Comparison of ENCODE assay signal across 11 mouse cellular contexts in the genomic region with DNA sequence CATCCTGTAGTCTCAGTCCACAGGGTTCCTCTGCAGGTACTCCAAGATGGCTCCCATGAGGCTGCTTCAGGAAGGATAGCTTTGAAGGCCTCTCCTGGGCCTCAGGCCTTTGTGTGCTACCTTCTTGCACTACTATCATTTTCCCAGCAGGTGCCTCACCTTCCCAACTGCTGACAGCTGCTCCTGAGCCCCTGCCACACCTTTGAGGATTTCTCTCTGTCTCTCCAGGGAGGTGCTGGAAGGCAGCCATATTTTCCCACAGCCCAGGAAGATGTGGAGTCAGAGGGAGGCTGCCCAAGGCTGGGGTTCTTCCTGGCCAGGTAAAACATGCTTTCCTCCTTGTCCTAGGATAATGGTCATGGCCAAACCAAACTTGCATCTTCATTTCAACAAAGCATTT.
DNase-seq lines count a peak whose midpoint lies in the region; ATAC-seq and TF ChIP-seq lines count a peak whose summit lies in the region.
"Had no signal": no experiment of that assay in that cellular context is flagged by ENCODE, and none has a peak within 500 bp of the region (broad histone marks: within the 10 kb centered on the region; RNA-seq: fewer than 3 reads in every experiment).

No protein-coding gene starts in this region.

- H3K4me2 ChIP-seq in intestine, embryonic 14.5 days (ENCODE audit: low read length): no peak overlapping the region
- no peak overlapping the region for H3K4me2 ChIP-seq in intestine, embryonic 16.5 days (ENCODE audit: low read depth, low read length)
- H3K4me2 ChIP-seq in CH12.LX (ENCODE audit: insufficient read depth, low read depth, poor library complexity, severe bottlenecking): no peak overlapping the region
- H3K4me2 ChIP-seq in hindbrain, embryonic 16.5 days (ENCODE audit: low read length): no peak overlapping the region

- DNase-seq in intestine, embryonic 14.5 days (ENCODE audit: low spot score): peak; percentile 46
- DNase-seq in CH12.LX (ENCODE audit: extremely low read depth) (peak; percentile 10), ES-E14 (ENCODE audit: low read depth, low spot score) (peak; percentile 47)
- no peak for DNase-seq in Muller cell, postnatal 12 days (ENCODE audit: inconsistent ontology term)
- DNase-seq: lung, postnatal 4 days had no signal

- H3K4me3 ChIP-seq in intestine, embryonic 14.5 days (ENCODE audit: low read depth, low read length): no peak overlapping the region
- no peak overlapping the region for H3K4me3 ChIP-seq in intestine, embryonic 16.5 days (ENCODE audit: low read length)
- H3K4me3 ChIP-seq in CH12.LX (replicated peaks in 1 of 3; ENCODE audit: low read depth in 2 of 3, low read length in 2 of 3, poor library complexity in 1 of 3) (no peak overlapping the region), ES-E14 (ENCODE audit: insufficient read depth in 1 of 2, low read depth in 1 of 2, low read length in 2 of 2, poor library complexity in 1 of 2, severe bottlenecking in 1 of 2) (no peak overlapping the region)
- H3K4me3 ChIP-seq in hindbrain, embryonic 16.5 days (ENCODE audit: low read length): no peak overlapping the region
- H3K4me3 ChIP-seq: limb, embryonic 10.5 days had no signal

- no peak overlapping the region for H3K9ac ChIP-seq in intestine, embryonic 14.5 days (ENCODE audit: low read length)
- no peak overlapping the region for H3K9ac ChIP-seq in intestine, embryonic 16.5 days (ENCODE audit: low read depth, low read length)
- no peak overlapping the region for H3K9ac ChIP-seq in CH12.LX (ENCODE audit: insufficient read depth, low read depth)
- H3K9ac ChIP-seq in ES-E14 (ENCODE audit: insufficient read depth, low read depth, low read length, poor library complexity, severe bottlenecking): no peak overlapping the region
- H3K9ac ChIP-seq in hindbrain, embryonic 16.5 days (ENCODE audit: low read depth, low read length): no peak overlapping the region

- H3K9me3 ChIP-seq in intestine, embryonic 14.5 days (ENCODE audit: control insufficient read depth, low read length): no peaks in the 10 kb centered on the region
- no peaks in the 10 kb centered on the region for H3K9me3 ChIP-seq in intestine, embryonic 16.5 days (ENCODE audit: control insufficient read depth, low read length)
- H3K9me3 ChIP-seq in CH12.LX (replicated peaks; ENCODE audit: low read length) (no peaks in the 10 kb centered on the region), ES-E14 (ENCODE audit: control insufficient read depth, insufficient read depth, low read depth, low read length) (no peaks in the 10 kb centered on the region)
- no peaks in the 10 kb centered on the region for H3K9me3 ChIP-seq in hindbrain, embryonic 16.5 days (ENCODE audit: control insufficient read depth, low read length)
- H3K9me3 ChIP-seq: limb, embryonic 10.5 days had no signal

- peak in 1 of 2 experiments; percentile 44; a peak in 2 of 4 replicates for TF ChIP-seq CTCF in CH12.LX (conservative IDR thresholded peaks at IDR 0.05 in 1 of 2, IDR thresholded peaks at IDR 0.05 in 1 of 2; ENCODE audit: low read depth in 2 of 2, low read length in 2 of 2)

- in situ Hi-C loops in CH12.LX (cut with MboI; ENCODE audit: low pct_ligation_motif_present, low pct_unique_long_range_greater_than_20kb, low sequenced_read_pairs): no loop called here
- in situ Hi-C loops in ES-E14 (cut with MboI; ENCODE audit: low sequenced_read_pairs in 2 of 2, unreplicated experiment in 2 of 2): no loop called here

- peak; percentile 48 for TF ChIP-seq RAD21 in CH12.LX (IDR thresholded peaks at IDR 0.05; ENCODE audit: low read depth, low read length)

- H3K27me3 ChIP-seq in intestine, embryonic 14.5 days (replicated peaks; ENCODE audit: control insufficient read depth, insufficient read depth, low read length): no peaks in the 10 kb centered on the region
- H3K27me3 ChIP-seq in intestine, embryonic 16.5 days (replicated peaks; ENCODE audit: control insufficient read depth, insufficient read depth, low read length): no peaks in the 10 kb centered on the region
- H3K27me3 ChIP-seq in CH12.LX (replicated peaks): no peaks in the 10 kb centered on the region
- no peaks in the 10 kb centered on the region for H3K27me3 ChIP-seq in hindbrain, embryonic 16.5 days (replicated peaks; ENCODE audit: control insufficient read depth, insufficient read depth, low read length)

- no peaks in the 10 kb centered on the region for H3K36me3 ChIP-seq in intestine, embryonic 14.5 days (ENCODE audit: control insufficient read depth, insufficient read depth, low read length)
- no peaks in the 10 kb centered on the region for H3K36me3 ChIP-seq in intestine, embryonic 16.5 days (ENCODE audit: control insufficient read depth, insufficient read depth, low read length)
- H3K36me3 ChIP-seq in CH12.LX (replicated peaks in 1 of 2; ENCODE audit: control insufficient read depth in 1 of 2, insufficient read depth in 1 of 2, low read length in 1 of 2) (no peaks in the 10 kb centered on the region), ES-E14 (ENCODE audit: control insufficient read depth, insufficient read depth, low read length, poor library complexity, severe bottlenecking) (no peaks in the 10 kb centered on the region)
- no peaks in the 10 kb centered on the region; the same call in 1 of the 2 replicates for H3K36me3 ChIP-seq in hindbrain, embryonic 16.5 days (ENCODE audit: control insufficient read depth, insufficient read depth, low read length)
- H3K36me3 ChIP-seq: limb, embryonic 10.5 days had no signal

- ATAC-seq in intestine, embryonic 14.5 days (replicated peaks; ENCODE audit: low FRiP score, low TSS enrichment, low read depth): no peak
- ATAC-seq in intestine, embryonic 16.5 days: no peak
- no peak for ATAC-seq in hindbrain, embryonic 16.5 days
- no peak for ATAC-seq in megakaryocyte progenitor cell, adult 5-6 weeks (replicated peaks; ENCODE audit: poor library complexity)
- no peak for ATAC-seq in activated CD4-positive, CD25-positive, alpha-beta regulatory T cell, adult 4 months
- ATAC-seq: forebrain, embryonic 16.5 days had no signal

- no peak for TF ChIP-seq POLR2A in CH12.LX (IDR thresholded peaks at IDR 0.05; ENCODE audit: low read depth, low read length)

- H3K4me1 ChIP-seq in intestine, embryonic 14.5 days (replicated peaks; ENCODE audit: control insufficient read depth, insufficient read depth, low read length): no peaks in the 10 kb centered on the region
- no peaks in the 10 kb centered on the region for H3K4me1 ChIP-seq in intestine, embryonic 16.5 days (ENCODE audit: control insufficient read depth, insufficient read depth, low read length)
- H3K4me1 ChIP-seq in CH12.LX (ENCODE audit: control insufficient read depth in 1 of 2, insufficient read depth in 2 of 2): no peaks in the 10 kb centered on the region
- H3K4me1 ChIP-seq in ES-E14 (ENCODE audit: control insufficient read depth in 2 of 2, insufficient read depth in 2 of 2, low read length in 2 of 2, poor library complexity in 1 of 2): peaks cover 1 to 11% of the 10 kb centered on the region in 2 experiments; a peak in 2 of 4 replicates
- H3K4me1 ChIP-seq in hindbrain, embryonic 16.5 days (ENCODE audit: control insufficient read depth, insufficient read depth, low read depth, low read length): peaks cover 4% of the 10 kb centered on the region
- H3K4me1 ChIP-seq: limb, embryonic 10.5 days had no signal

- no peak overlapping the region for H3K27ac ChIP-seq in intestine, embryonic 14.5 days (ENCODE audit: low read depth)
- H3K27ac ChIP-seq in intestine, embryonic 16.5 days (ENCODE audit: low read length): no peak overlapping the region
- no peak overlapping the region for H3K27ac ChIP-seq in CH12.LX (ENCODE audit: insufficient read depth, low read depth)
- no peak overlapping the region for H3K27ac ChIP-seq in ES-E14 (ENCODE audit: insufficient read depth, low read depth, low read length, poor library complexity, severe bottlenecking)
- H3K27ac ChIP-seq in hindbrain, embryonic 16.5 days (ENCODE audit: low read depth, low read length): peak overlapping the region; percentile 54; the same call in 1 of the 2 replicates
- H3K27ac ChIP-seq: limb, embryonic 10.5 days had no signal

- TF ChIP-seq EP300 in CH12.LX (IDR thresholded peaks at IDR 0.05; ENCODE audit: low read length): no peak

- dilution Hi-C loops in CH12.LX (cut with MboI; ENCODE audit: extremely low pct_ligation_motif_present, extremely low pct_unique_long_range_greater_than_20kb, low sequenced_read_pairs): no loop called here

- no peaks in the 10 kb centered on the region for H3K79me2 ChIP-seq in CH12.LX (replicated peaks; ENCODE audit: control insufficient read depth, extremely low read depth, insufficient read depth, poor library complexity, severe bottlenecking)

TF ChIP-seq in CH12.LX, 34 proteins besides CTCF, POLR2A, EP300 and RAD21:
- TF ChIP-seq MAFK (IDR thresholded peaks at IDR 0.05; ENCODE audit: insufficient replicate concordance, low read length): no peak
- peak; percentile 42 for TF ChIP-seq SMC3 (IDR thresholded peaks at IDR 0.05; ENCODE audit: low read depth, low read length)
- TF ChIP-seq IRF4 (IDR thresholded peaks at IDR 0.05; ENCODE audit: low read depth, low read length): no peak
- no peak for TF ChIP-seq SIN3A (IDR thresholded peaks at IDR 0.05; ENCODE audit: low read length)
- TF ChIP-seq JUN (IDR thresholded peaks at IDR 0.05; ENCODE audit: insufficient read depth, low read depth, low read length): no peak
- TF ChIP-seq MAX (IDR thresholded peaks at IDR 0.05; ENCODE audit: low read length): no peak
- TF ChIP-seq PAX5 (IDR thresholded peaks at IDR 0.05; ENCODE audit: low read length): no peak
TF ChIP-seq in CH12.LX: peak in this region for 1.

TF ChIP-seq in ES-E14, 5 proteins besides CTCF, POLR2A, EP300 and RAD21:
- TF ChIP-seq ZC3H11A (IDR thresholded peaks at IDR 0.05; ENCODE audit: borderline replicate concordance, low read depth, low read length): peak; percentile 51; the same call in 1 of the 2 replicates
- no peak for TF ChIP-seq ZNF384 (IDR thresholded peaks at IDR 0.05; ENCODE audit: low read depth, low read length)
- no peak for TF ChIP-seq CHD2 (IDR thresholded peaks at IDR 0.05; ENCODE audit: low read depth, low read length)
TF ChIP-seq in ES-E14: peak in this region for 1.
